Mouse (Mus musculus): Measurements from ENCODE around the gene Ormdl2. TPM values are rescaled to one million over a fixed set of nuclear protein-coding genes. Genes with fewer than 3 reads are reported as not detected.
"Not testable (repeated sequence)": the region's sequence is repeated elsewhere in the genome, so short reads cannot be mapped to it uniquely, and the experiment has no call there.

The Ormdl2 gene
- polyA plus RNA-seq, 1 experiment from 2014 or later, result 18.6 TPM

- Histone ChIP-seq H3K36me3 (ENCODE audit: control insufficient read depth, insufficient read depth, low read length) (peaks cover 4% of the 10 kb centered on the region; the same call in 1 of the 2 replicates), H3K4me2 (ENCODE audit: low read length) (no peak overlapping the region), H3K9me3 (replicated peaks; ENCODE audit: control insufficient read depth, low read length, poor library complexity, severe bottlenecking) (no peaks in the 10 kb centered on the region), H3K9ac (ENCODE audit: low read depth, low read length) (no peak overlapping the region), H3K27me3 (ENCODE audit: control insufficient read depth, insufficient read depth, low read depth, low read length) (no peaks in the 10 kb centered on the region), H3K27ac (ENCODE audit: low read length) (no peak overlapping the region), H3K4me1 (ENCODE audit: control insufficient read depth, insufficient read depth, low read length) (no peaks in the 10 kb centered on the region; the same call in 1 of the 2 replicates), H3K4me3 (ENCODE audit: low read depth, low read length) (no peak overlapping the region)
- 94% methylated on average over 5 of the region's 5 CpGs for WGBS
- no peak for ATAC-seq
These were observed 21.8 kb upstream of the Ormdl2 start for GRCm38 (mm10) chr10:128843260-128843659.

- H3K4me1 ChIP-seq (ENCODE audit: control insufficient read depth, insufficient read depth, low read length), result no peaks in the 10 kb centered on the region; the same call in 1 of the 2 replicates
- no peaks in the 10 kb centered on the region for H3K27me3 ChIP-seq (ENCODE audit: control insufficient read depth, insufficient read depth, low read depth, low read length)
- H3K36me3 ChIP-seq (ENCODE audit: control insufficient read depth, insufficient read depth, low read length), result peaks cover 7% of the 10 kb centered on the region
- H3K9me3 ChIP-seq (replicated peaks; ENCODE audit: control insufficient read depth, low read length, poor library complexity, severe bottlenecking), result no peaks in the 10 kb centered on the region
- H3K9ac ChIP-seq (ENCODE audit: low read depth, low read length), result no peak overlapping the region
- no peak for ATAC-seq
- H3K4me2 ChIP-seq (ENCODE audit: low read length), result no peak overlapping the region
- H3K27ac ChIP-seq (ENCODE audit: low read length), result no peak overlapping the region
- no peak overlapping the region for H3K4me3 ChIP-seq (ENCODE audit: low read depth, low read length)
These were observed 19.2 kb upstream of the Ormdl2 start for GRCm38 (mm10) chr10:128840612-128841011.

- no peak overlapping the region for H3K4me2 ChIP-seq (ENCODE audit: low read length)
- H3K36me3 ChIP-seq (ENCODE audit: control insufficient read depth, insufficient read depth, low read length), result peaks cover 3% of the 10 kb centered on the region
- no peaks in the 10 kb centered on the region for H3K9me3 ChIP-seq (replicated peaks; ENCODE audit: control insufficient read depth, low read length, poor library complexity, severe bottlenecking)
- H3K27ac ChIP-seq (ENCODE audit: low read length), result no peak overlapping the region
- ATAC-seq, result no peak
- no peaks in the 10 kb centered on the region for H3K4me1 ChIP-seq (ENCODE audit: control insufficient read depth, insufficient read depth, low read length)
- H3K9ac ChIP-seq (ENCODE audit: low read depth, low read length), result no peak overlapping the region
- H3K4me3 ChIP-seq (ENCODE audit: low read depth, low read length), result no peak overlapping the region
- H3K27me3 ChIP-seq (ENCODE audit: control insufficient read depth, insufficient read depth, low read depth, low read length), result no peaks in the 10 kb centered on the region
These were observed 18.0 kb upstream of the Ormdl2 start for GRCm38 (mm10) chr10:128839434-128839833.

GRCm38 (mm10) chr10:128837400-128837799, 16.0 kb upstream of the Ormdl2 start:
- Histone ChIP-seq H3K4me1 (ENCODE audit: control insufficient read depth, insufficient read depth, low read length) (no peaks in the 10 kb centered on the region), H3K36me3 (ENCODE audit: control insufficient read depth, insufficient read depth, low read length) (peaks cover 10% of the 10 kb centered on the region), H3K9ac (ENCODE audit: low read depth, low read length) (no peak overlapping the region), H3K9me3 (replicated peaks; ENCODE audit: control insufficient read depth, low read length, poor library complexity, severe bottlenecking) (no peaks in the 10 kb centered on the region), H3K4me2 (ENCODE audit: low read length) (no peak overlapping the region), H3K27me3 (ENCODE audit: control insufficient read depth, insufficient read depth, low read depth, low read length) (no peaks in the 10 kb centered on the region), H3K27ac (ENCODE audit: low read length) (no peak overlapping the region), H3K4me3 (ENCODE audit: low read depth, low read length) (no peak overlapping the region)
- no peak for ATAC-seq

GRCm38 (mm10) chr10:128823821-128824220, 2.4 kb upstream of the Ormdl2 start:
- no peaks in the 10 kb centered on the region for H3K27me3 ChIP-seq (ENCODE audit: control insufficient read depth, insufficient read depth, low read depth, low read length)
- no peak overlapping the region for H3K4me3 ChIP-seq (ENCODE audit: low read depth, low read length)
- H3K9me3 ChIP-seq (replicated peaks; ENCODE audit: control insufficient read depth, low read length, poor library complexity, severe bottlenecking), result no peaks in the 10 kb centered on the region
- no peaks in the 10 kb centered on the region for H3K36me3 ChIP-seq (ENCODE audit: control insufficient read depth, insufficient read depth, low read length)
- H3K9ac ChIP-seq (ENCODE audit: low read depth, low read length), result no peak overlapping the region
- 94% methylated on average over 9 of the region's 9 CpGs for WGBS
- H3K4me2 ChIP-seq (ENCODE audit: low read length), result no peak overlapping the region
- no peak for ATAC-seq
- no peak overlapping the region for H3K27ac ChIP-seq (ENCODE audit: low read length)
- H3K4me1 ChIP-seq (ENCODE audit: control insufficient read depth, insufficient read depth, low read length), result peaks cover 19% of the 10 kb centered on the region

- H3K27ac ChIP-seq (ENCODE audit: low read length); H3K27me3 ChIP-seq (ENCODE audit: control insufficient read depth, insufficient read depth, low read depth, low read length); H3K36me3 ChIP-seq (ENCODE audit: control insufficient read depth, insufficient read depth, low read length); H3K9me3 ChIP-seq (replicated peaks; ENCODE audit: control insufficient read depth, low read length, poor library complexity, severe bottlenecking); ATAC-seq; H3K9ac ChIP-seq (ENCODE audit: low read depth, low read length); H3K4me3 ChIP-seq (ENCODE audit: low read depth, low read length): not testable (repeated sequence)
- 77% methylated on average over 4 of the region's 4 CpGs for WGBS
- Histone ChIP-seq H3K4me2 (ENCODE audit: low read length) (peak overlapping the region; percentile 87), H3K4me1 (ENCODE audit: control insufficient read depth, insufficient read depth, low read length) (peaks cover 19% of the 10 kb centered on the region)
These were observed 1.6 kb upstream of the Ormdl2 start for GRCm38 (mm10) chr10:128823087-128823486.

GRCm38 (mm10) chr10:128822135-128822534, 690 bp upstream of the Ormdl2 start:
- Histone ChIP-seq H3K9ac (ENCODE audit: low read depth, low read length) (peak overlapping the region; percentile 69), H3K36me3 (ENCODE audit: control insufficient read depth, insufficient read depth, low read length) (peaks cover 10% of the 10 kb centered on the region), H3K4me2 (ENCODE audit: low read length) (peak overlapping the region; percentile 87), H3K4me1 (ENCODE audit: control insufficient read depth, insufficient read depth, low read length) (peaks cover 19% of the 10 kb centered on the region), H3K4me3 (ENCODE audit: low read depth, low read length) (peak overlapping the region; percentile 65), H3K27me3 (ENCODE audit: control insufficient read depth, insufficient read depth, low read depth, low read length) (no peaks in the 10 kb centered on the region), H3K27ac (ENCODE audit: low read length) (peak overlapping the region; percentile 12; the same call in 1 of the 2 replicates), H3K9me3 (replicated peaks; ENCODE audit: control insufficient read depth, low read length, poor library complexity, severe bottlenecking) (no peaks in the 10 kb centered on the region)
- 3% methylated on average over 13 of the region's 13 CpGs for WGBS
- no peak; the same call in 1 of the 2 replicates for ATAC-seq

GRCm38 (mm10) chr10:128820217-128820616, 1.2 kb downstream of the Ormdl2 start:
- H3K27me3 ChIP-seq (ENCODE audit: control insufficient read depth, insufficient read depth, low read depth, low read length), result no peaks in the 10 kb centered on the region
- no peak for ATAC-seq
- H3K36me3 ChIP-seq (ENCODE audit: control insufficient read depth, insufficient read depth, low read length), result peaks cover 23% of the 10 kb centered on the region
- no peak overlapping the region for H3K9ac ChIP-seq (ENCODE audit: low read depth, low read length)
- H3K27ac ChIP-seq (ENCODE audit: low read length), result no peak overlapping the region
- no peaks in the 10 kb centered on the region for H3K9me3 ChIP-seq (replicated peaks; ENCODE audit: control insufficient read depth, low read length, poor library complexity, severe bottlenecking)
- H3K4me3 ChIP-seq (ENCODE audit: low read depth, low read length), result no peak overlapping the region
- peaks cover 19% of the 10 kb centered on the region for H3K4me1 ChIP-seq (ENCODE audit: control insufficient read depth, insufficient read depth, low read length)
- WGBS, result 92% methylated on average over 4 of the region's 4 CpGs
- no peak overlapping the region for H3K4me2 ChIP-seq (ENCODE audit: low read length)

- H3K27me3 ChIP-seq (ENCODE audit: control insufficient read depth, insufficient read depth, low read depth, low read length), result no peaks in the 10 kb centered on the region
- no peak within 1 kb of the TSS for H3K9ac ChIP-seq (ENCODE audit: low read depth, low read length)
- H3K4me3 ChIP-seq (ENCODE audit: low read depth, low read length), result no peak within 1 kb of the TSS
- ATAC-seq, result no peak
- no peak within 1 kb of the TSS for H3K4me2 ChIP-seq (ENCODE audit: low read length)
- H3K4me1 ChIP-seq (ENCODE audit: control insufficient read depth, insufficient read depth, low read length), result peaks cover 5% of the 10 kb centered on the region
- H3K9me3 ChIP-seq (replicated peaks; ENCODE audit: control insufficient read depth, low read length, poor library complexity, severe bottlenecking), result no peaks in the 10 kb centered on the region
- 95% methylated on average over 13 of the region's 13 CpGs for WGBS
- peaks cover 31% of the 10 kb centered on the region for H3K36me3 ChIP-seq (ENCODE audit: control insufficient read depth, insufficient read depth, low read length)
- no peak within 1 kb of the TSS for H3K27ac ChIP-seq (ENCODE audit: low read length)
These were observed 4.4 kb downstream of the Ormdl2 start, which contains the start of gene Sarnp for GRCm38 (mm10) chr10:128817033-128817432. TSS of gene Sarnp (plus strand) at chr10:128817333.

Data from midbrain, embryonic 16.5 days (tissue).